ENCODE assay signal across 20 mouse cellular contexts in genomic region chr7:134698246-134698645, GRCm38 (mm10).
"Had no signal": no experiment of that assay in that cellular context is flagged by ENCODE, and none has a peak within 500 bp of the region (broad histone marks: within the 10 kb centered on the region; RNA-seq: fewer than 3 reads in every experiment).

No protein-coding gene starts in this region.

- H3K9me3 ChIP-seq: lung, embryonic 15.5 days; midbrain, embryonic 10.5 days; midbrain, embryonic 12.5 days; neural tube, embryonic 13.5 days; neural tube, embryonic 15.5 days had no signal

- H3K36me3 ChIP-seq: lung, embryonic 15.5 days; midbrain, embryonic 10.5 days; midbrain, embryonic 12.5 days; neural tube, embryonic 13.5 days; neural tube, embryonic 15.5 days had no signal

- H3K4me1 ChIP-seq: midbrain, embryonic 12.5 days; neural tube, embryonic 15.5 days had no signal

- ATAC-seq: lung, postnatal 0 days; midbrain, embryonic 16.5 days had no signal

- H3K27ac ChIP-seq: lung, embryonic 15.5 days; midbrain, embryonic 10.5 days; midbrain, embryonic 12.5 days; neural tube, embryonic 13.5 days; neural tube, embryonic 15.5 days had no signal

- H3K27me3 ChIP-seq: lung, embryonic 15.5 days; midbrain, embryonic 12.5 days; neural tube, embryonic 13.5 days; neural tube, embryonic 15.5 days had no signal

- H3K9ac ChIP-seq: lung, embryonic 15.5 days; midbrain, embryonic 12.5 days; neural tube, embryonic 13.5 days; neural tube, embryonic 15.5 days had no signal

- H3K4me2 ChIP-seq: lung, embryonic 15.5 days; midbrain, embryonic 12.5 days; neural tube, embryonic 13.5 days; neural tube, embryonic 15.5 days had no signal

- DNase-seq: lung, adult 2 months; lung, postnatal 14 days; lung, postnatal 36 days; midbrain, embryonic 14.5 days; retina, postnatal 1 day; right cerebral cortex, adult 18-20 months; right cerebral cortex, postnatal 25 days; right cerebral cortex, postnatal 4 days; spleen, adult 18-20 months; thymus, adult 18-20 months; thymus, postnatal 14 days; thymus, postnatal 36 days had no signal

- H3K4me3 ChIP-seq: lung, embryonic 15.5 days; midbrain, embryonic 10.5 days; midbrain, embryonic 12.5 days; myocyte; neural tube, embryonic 13.5 days; neural tube, embryonic 15.5 days had no signal
